Mouse (Mus musculus) common myeloid progenitor, adult 5-6 weeks (primary cell): Measurements from ENCODE around the gene Vamp5. TPM values are rescaled to one million over a fixed set of nuclear protein-coding genes. Genes with fewer than 3 reads are reported as not detected.

Source experiments
- ATAC-seq: replicated peaks from 2 replicates; pipeline ENCODE4 v1.8.0; 2016; ENCODE audit warnings: low read depth, mild to moderate bottlenecking, moderate TSS enrichment, inconsistent platforms; ENCODE audit not compliant: poor library complexity, severe bottlenecking
- total RNA-seq: library from RNA; stranded (forward); fragments of 200-1000, 187-1606 nt; gene quantifications from 2 replicates; pipeline ENCODE4 v1.2.3, GENCODE M21; 2017

The Vamp5 gene
- total RNA-seq, 1 experiment from 2014 or later = 83.8 TPM

DNA sequence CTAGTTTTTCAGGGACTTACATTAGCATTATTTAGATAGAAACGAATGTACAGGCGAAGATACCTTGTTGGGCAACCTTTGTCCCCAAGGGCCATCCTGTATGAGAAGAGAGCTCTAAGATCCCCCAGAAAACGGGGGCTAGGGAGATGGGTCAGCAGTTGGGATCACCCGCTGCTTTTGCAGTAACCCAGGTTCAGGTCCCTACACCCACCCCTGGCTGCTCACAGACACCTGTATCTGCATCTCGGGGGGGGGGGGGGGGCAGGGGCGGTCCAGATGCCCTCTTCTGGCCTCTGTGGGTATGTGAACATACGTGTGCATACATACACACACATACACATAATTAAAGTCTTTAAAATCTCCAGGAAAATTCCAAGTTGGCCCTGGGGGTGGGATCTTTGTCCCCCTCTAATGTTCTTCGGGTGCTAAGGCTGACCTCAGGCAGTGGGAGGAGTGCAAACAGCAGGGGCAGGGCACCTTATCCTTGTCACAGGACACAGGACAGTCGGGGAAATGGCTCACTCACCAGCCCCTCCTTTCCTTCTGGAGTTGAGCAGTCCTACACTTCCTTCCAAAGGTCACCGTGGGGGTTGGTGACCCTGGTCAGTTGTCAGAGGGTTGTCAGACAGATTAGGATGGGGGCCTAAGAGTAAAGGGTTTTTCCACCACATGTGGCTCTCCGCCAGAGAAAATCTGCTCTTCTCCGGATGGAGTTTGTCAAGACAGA lies 10.7 kb upstream of the Vamp5 start:
- ATAC-seq = peak; percentile 4; the same call in 1 of the 2 replicates

DNA sequence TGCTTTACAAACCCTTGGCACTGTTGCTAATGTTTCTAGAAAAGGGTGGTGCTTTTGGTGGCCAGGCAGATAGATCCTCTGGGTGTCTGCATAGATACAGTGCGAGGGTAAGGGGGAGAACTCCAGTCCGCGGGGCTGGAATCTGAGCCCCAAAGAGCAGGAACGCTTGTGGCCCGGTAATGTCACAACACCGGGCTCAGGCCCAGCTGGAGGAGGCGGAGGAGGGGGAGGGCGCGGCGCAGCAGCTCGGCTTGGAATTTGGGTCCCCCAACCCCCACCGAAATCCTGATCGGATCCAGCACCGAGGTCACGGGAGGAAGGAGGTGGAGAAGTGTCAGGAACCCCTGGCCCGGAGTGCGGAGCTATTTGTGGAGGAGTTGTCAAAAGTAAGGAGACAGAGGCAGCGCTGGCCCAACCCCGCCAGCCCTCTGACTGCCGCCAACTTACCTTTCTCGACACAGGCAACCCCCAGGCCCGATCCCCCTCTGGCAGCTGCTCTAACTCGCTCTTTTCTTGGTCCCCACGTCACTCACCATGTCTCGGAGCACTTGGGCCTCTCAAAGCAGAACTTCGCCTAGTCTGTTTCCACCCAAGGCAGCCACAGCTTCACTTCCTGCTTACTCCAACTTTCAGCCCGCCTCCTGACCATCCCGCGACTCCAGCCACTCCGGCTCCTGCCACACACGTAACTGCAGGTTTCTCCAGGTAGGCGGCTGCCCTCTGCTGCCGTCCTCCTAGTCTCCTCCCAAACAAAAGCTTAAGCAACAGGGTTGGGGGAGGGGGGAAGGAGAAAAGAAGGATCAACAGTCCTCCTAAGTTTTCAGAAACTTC lies 9.9 kb upstream of the Vamp5 start, which contains the start of gene Vamp8:
Gene Vamp8 (minus strand): TSS at position 763 of the 831 bp plus-strand sequence.
- ATAC-seq = peak; percentile 63

DNA sequence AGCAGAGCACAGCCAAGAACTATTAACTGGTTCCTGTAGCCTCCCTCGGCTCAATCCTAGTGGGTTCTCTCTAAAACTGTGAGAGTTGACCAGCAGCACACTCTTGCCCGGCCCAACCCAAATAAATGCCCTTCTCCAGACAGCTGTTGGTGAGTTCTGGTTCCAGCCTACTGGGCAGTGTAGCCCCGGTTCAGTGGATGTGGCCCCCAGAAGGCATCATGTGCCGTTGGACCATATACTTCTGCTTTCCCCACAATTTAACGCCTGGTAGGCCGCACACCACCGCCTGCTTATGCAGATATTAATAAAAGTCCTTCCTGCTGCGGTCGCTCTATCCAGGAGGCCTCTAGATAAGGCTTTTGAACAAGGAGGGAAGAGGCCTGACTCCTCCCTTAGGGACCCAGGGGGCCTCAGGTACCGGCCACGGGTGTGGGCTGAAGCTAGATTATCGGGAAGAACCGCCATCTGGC lies 9.2 kb upstream of the Vamp5 start:
- peak; percentile 82 for ATAC-seq

DNA sequence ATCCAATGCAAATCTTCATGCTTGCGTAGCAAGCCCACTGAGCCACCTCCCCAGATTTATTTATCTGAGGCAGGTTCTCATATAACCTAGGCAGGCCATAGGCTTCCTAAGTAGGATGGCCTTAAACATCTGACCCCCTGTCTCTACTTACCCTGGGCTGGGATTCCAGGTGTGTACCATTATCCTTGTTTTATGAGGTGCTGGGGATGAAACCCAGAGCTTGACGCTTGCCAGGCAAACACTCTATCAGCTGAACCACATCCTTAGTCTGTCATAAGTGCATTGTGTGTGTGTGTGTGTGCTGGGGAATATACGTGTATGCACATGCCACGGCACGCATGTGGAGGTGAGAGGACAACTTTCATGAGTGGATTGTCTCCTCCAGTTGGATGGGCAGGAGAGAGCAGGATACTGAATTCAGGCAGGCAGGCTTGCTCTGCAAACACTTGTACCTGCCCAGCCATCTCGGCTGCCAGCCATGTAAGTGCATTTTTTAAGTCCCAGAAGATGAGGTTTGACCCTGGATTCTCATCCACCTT lies 8.6 kb upstream of the Vamp5 start:
- ATAC-seq = no peak

DNA sequence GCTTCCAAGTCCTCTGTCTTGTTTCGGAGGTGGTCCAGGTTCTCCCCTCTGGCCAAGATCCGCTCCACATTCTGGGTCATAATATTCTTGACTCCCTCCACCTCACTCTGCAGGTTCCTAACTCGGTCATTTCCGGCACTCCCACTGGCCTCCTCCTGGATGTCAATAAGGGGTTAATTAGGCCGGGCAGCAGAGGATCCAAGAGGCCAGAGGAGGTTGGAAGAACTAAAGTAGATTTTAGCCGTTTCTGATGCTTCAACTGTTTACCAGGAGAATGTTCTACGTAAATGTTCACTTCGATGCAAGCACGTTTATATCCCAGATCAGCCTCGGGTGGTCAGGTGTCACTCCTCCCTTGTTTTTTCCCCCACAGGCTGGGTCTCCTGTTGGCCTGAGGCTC lies 8.0 kb upstream of the Vamp5 start:
- ATAC-seq = no peak

DNA sequence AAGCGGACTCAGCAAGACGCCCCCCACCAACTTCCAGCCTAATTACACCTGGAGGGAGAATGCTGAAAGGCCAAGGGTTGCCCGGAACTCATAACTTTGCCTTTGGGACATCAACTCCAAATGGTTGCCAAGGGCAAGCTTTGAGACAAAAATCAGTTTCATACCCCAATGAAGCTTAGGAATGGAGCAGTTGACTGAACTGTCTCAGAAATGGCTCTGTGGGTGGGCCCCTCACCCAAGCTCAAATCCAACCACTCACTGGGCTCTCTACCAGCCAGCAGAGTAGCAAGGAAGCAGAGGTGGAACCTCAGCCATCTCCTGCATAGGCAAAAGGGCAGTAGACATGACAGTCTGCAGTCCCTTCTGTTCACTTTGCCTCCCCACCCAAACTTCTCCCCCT lies 7.5 kb upstream of the Vamp5 start:
- ATAC-seq = no peak

DNA sequence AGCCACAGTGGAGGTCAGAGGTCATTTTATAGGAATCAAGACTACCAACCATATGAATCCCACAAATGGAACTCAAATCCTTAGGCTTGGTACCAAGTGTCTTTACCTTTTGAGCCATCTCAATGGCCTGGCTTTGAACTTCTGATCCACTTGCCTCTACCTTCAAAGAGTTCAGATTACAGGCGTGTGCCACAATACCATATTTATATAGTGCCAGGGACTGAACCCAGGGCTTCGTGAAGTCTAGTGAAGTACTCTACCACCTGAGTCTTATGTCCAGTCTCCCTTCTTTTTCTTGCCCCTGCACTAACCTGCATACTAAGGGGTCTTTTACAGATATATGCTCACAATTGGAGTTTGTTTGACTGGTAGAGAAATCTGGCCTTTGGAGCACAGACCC lies 6.3 kb upstream of the Vamp5 start:
- ATAC-seq = no peak

DNA sequence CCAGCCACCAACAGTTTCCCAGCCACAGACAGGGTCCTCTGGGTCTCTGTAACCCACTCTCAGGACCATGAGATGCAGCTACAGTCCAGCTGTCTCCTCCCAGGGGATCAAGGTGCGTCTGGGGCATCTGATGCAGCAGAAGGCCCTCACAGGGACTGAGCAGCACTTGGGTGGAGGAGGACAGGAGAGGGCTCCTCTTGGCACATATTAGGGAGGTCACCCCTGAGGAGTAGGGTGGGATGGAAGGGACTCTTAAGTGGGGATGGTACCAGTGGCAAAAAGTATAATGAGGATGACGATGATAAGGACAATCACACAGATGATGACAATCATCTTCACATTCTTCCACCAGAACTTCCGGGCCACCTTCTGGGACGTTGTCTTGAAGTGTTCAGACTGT lies 5.0 kb upstream of the Vamp5 start:
- ATAC-seq = no peak

DNA sequence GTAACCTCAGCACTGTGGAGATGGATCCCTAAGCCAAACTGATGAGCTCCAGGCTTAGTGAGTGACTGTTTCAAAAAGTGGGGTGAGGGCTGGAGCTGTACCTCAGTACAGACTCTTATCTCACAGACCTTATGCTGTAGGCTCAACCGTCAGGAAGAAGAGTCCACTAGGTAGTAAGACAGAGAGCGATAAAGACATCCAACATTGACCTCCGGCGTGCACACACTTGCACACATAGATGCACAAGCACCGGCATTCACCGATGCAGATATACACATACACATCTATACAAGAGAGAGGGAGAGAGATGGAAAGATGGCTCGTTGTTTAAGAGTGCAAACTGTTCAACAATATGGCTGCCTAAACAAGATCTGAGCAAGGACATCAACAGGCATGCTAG lies 3.7 kb upstream of the Vamp5 start:
- ATAC-seq = peak; percentile 52

DNA sequence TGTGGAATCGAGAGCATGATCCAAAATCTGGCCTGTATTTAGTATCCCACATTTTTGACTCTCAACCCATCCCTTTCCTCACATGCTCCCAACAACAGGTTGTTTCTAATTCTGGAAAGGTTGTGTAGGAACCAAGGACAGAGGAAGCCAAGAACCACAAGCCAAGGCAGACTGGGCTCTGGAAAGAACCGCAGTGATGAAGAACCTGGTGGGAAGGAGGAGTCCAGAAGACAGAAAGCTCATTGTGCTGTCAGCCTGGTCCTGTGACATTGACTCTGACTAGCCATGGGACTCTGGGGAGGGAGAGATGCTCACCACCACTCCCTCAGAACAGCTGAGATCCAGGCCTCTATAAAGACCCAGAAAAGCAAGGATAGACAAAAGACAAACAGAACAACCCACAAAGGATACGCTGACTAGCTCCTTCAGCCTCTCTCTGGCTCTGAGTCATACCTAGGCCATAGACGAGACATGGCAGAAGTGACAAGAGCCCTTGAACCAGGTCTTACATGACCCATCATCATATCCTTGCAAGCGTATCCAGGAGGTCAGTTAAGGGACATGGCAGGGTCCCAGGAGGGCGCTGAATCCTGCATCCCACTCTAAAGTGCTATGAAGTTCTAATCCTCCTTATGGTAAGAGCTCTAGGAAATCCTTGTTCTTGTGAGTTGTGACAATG lies 3.0 kb upstream of the Vamp5 start:
- no peak for ATAC-seq

DNA sequence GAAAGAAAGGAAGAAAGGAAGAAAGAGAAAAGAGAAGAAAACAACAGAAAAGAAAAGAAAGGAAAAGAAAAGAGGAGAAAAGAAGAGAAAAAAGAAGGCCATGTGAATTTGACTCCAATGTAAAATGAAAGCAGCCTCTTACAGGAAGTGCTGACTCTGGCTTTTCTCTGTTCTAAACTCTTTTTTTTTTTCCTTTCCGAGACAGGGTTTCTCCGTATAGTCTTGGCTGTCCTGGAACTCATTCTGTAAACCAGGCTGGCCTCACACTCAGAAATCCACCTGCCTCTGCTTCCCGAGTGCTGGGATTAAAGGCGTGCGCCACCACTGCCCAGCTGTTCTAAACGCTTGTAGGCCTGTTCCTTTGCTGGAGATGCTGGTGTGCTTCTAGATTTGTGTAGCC lies 2.2 kb upstream of the Vamp5 start:
- ATAC-seq = no peak

DNA sequence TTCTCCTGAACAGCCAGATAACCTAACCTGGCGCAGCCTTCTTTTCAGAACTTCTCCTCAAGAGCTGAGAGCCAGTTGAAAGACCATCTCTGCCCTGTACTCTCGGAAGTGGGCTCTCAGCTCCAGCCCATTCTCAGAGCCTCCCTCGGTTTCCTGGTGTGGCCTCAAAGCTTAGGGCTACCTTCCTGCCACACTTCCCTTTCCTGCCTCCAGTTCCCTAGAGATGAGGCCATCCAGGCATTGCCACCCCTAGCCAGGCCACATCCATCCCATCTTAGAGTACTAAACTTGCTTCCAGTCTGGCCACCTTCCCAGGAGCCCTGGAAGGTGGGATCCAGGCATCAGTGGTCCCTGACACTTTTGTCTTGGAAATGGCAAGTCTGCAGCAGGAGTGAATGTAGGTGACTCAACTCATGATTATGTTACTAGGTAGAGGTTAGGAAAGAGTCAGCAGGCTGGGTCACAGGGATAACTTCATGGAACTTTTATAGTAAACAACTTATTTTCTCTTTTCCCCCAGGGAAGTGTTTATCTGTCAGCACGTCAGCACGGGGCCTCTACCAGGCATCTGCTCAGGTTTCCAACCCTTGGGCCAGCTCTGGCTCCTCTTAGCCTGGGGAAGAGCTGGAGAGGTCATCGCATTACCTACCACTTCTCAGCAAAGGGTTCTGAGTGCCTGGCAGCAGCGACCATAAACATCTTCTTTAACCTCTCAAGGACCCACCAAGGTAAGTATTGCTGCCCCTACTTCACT lies 714 bp downstream of the Vamp5 start:
- peak; percentile 41 for ATAC-seq

DNA sequence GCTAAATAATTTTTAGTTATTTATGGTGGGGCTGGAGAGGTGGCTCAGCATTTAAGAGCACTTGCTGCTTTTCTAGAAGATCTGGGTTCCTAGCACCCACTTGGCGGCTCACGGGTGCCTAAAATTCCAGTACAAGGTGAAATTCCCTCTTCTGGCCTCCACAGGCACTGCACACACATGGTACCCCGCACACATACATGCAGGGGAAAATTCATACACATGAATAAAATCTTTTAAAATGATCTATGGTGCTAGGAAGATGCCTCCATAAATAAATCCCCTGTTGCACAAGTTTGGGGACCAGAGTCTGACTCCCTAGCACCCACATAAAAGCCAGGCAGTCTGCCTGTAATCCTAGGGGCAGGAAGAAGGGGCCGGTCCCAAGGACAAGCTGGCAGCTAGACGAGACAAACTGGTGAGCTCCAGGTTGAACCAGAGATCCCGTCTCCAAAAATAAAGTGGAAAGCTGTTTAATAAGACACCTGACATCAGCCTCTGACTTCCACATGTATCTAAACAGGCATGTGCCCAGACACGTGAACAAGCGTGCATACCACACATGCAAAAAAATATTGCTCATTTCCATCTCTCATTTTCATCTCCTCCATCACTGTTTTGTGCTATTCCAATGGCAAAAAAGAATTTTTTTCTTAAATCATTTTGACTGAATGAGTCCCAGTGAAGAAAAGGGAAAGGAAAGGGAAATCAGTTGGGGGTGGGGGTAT lies 1.6 kb downstream of the Vamp5 start:
- ATAC-seq = no peak

DNA sequence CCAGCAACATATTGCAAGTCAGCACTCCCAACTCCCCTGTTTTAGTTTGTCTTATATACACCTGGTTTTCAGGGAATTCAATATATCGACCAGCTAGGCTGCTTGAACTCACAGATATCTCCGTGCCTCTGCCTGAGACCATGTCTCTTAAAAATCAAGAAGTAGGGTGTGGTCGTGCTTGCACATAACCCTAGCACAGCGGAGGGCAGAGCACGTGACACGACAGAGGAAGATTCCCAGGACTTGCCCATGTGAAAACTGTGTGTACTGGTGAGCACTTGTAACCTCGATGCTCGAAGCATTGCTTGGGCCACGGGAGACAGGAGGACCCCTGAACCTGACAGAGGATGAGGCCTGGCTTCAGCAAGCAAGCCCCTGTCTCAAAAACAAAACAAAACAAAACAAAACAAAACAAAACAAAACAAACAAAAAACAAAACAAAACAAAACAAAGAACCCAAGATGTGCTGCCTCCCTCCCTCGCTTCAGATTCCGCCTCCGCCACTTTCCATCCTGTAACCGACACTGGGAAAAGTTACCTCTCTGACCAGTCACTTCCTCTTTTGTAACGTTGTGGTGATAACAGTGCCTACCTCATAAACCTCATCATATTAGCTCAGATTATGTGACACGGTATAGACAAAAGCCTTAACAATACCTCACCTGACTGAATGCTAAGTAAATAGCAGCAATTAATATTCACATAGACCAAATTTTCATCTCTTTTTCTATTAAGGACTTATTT lies 5.3 kb downstream of the Vamp5 start:
- peak; percentile 64 for ATAC-seq

DNA sequence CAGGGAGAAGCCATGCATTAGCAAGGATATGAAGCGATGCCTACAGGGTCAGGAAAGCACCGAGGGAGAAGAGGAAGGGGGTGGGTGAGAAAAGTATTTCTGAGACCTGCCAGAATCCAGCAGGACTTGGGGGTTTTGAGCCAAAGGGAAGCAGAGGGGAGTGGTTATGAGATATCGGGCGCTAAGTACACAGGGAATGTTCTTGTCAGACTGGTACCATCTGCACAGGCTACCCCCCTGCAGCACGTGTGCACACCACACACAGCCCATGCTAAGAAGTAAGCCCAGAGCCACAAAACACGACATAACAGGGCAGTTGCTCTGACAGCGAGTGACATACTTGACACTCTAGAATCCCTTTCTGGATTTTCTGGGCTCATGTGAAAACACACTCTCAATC lies 6.1 kb downstream of the Vamp5 start:
- ATAC-seq = no peak

DNA sequence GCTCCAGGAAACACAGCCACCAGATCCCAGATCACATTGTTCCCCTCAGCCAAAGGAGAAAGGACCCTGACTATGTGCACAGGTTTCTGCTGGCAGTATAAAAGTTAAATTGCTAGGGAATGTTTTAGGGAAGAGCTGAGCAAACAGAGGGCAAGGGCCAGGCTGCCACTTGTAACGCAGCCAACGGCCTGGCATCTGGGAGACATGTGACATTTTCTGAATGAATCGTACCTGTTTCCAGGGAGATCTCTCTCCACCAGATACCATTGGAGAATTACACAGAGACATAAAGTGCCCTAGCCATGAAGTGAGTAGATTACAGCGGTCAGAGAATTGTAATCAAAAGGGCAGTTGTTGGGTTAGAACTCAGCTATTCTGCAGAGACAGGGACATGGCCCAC lies 7.1 kb downstream of the Vamp5 start:
- no peak for ATAC-seq

DNA sequence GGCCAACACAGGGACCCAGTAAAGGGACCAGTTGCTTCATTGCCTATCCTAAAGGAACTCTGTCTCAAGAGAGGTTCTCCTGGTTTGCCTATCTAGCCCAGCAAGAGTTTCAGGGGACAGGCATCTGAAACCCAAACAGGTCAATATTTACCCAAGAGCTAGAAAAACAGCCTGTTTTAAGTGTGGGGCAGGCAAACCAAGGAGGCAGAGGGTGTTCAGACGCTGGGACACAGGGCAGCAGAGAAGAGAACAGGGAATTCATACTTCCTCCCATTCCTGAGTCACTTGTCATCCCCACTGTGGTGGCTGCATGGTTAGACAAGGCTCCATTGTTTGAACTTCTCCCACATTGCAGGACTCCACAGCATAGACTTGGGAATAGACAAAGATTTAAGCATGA lies 8.7 kb downstream of the Vamp5 start:
- no peak for ATAC-seq

DNA sequence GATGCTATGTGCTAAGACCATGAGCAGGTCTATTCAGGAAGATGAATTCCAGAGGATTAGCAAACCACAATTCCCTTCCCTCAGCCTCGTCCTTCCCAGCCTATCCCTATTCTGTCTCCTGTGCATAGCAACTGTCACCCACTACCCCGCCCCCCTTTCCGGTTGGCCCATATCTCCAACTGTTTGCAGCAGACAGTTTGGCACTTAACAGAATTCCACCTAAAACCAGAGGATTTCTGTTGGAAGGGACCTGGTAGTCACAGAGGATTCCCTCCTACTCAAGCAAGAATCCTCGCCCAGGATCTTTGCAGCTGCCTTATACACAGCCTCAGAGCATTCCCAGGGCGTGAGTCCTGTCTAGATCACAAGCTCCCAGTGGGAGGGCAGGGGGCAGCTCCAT lies 9.1 kb downstream of the Vamp5 start:
- ATAC-seq = no peak

DNA sequence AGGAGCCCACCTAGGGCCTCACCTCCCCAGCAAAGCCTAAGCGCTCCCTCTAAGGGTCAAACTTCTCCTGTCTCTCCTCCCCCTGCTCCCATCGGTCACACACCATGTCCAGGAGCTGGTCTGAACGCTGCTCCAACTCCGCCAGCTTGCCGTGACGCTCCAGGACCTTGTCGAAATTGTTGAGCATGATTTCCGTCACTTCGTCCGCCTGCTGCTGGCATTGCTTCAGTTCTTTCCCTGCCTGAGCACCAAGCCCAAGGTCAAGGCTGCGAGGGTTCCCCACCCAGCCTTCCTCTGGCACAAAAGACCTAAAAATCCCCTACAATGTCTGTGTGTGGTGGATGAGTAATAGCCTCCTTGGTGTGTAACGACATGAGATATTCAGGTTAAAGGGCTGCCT lies 10.2 kb downstream of the Vamp5 start:
- no peak for ATAC-seq
